Mouse (Mus musculus): Measurements from ENCODE around the gene Ms4a14. TPM values are rescaled to one million over a fixed set of nuclear protein-coding genes. Genes with fewer than 3 reads are reported as not detected.
"Not testable (repeated sequence)": the region's sequence is repeated elsewhere in the genome, so short reads cannot be mapped to it uniquely, and the experiment has no call there.

Ms4a14 gene
- polyA plus RNA-seq, 1 experiment from 2014 or later, result 0.05 TPM

GRCm38 (mm10) chr19:11316786-11317185, 2.5 kb upstream of the Ms4a14 start:
- no peaks in the 10 kb centered on the region for H3K36me3 ChIP-seq (replicated peaks; ENCODE audit: control insufficient read depth, insufficient read depth)
- no peaks in the 10 kb centered on the region for H3K4me1 ChIP-seq (replicated peaks; ENCODE audit: control insufficient read depth, insufficient read depth, low read length)
- no peak overlapping the region for H3K9ac ChIP-seq
- no peak for ATAC-seq (ENCODE audit: low FRiP score)
- H3K27me3 ChIP-seq (ENCODE audit: control insufficient read depth, insufficient read depth, low read length), result no peaks in the 10 kb centered on the region
- H3K27ac ChIP-seq, result no peak overlapping the region
- no peak overlapping the region for H3K4me3 ChIP-seq (replicated peaks; ENCODE audit: low read length)
- H3K9me3 ChIP-seq (ENCODE audit: control insufficient read depth, low read length), result no peaks in the 10 kb centered on the region
- WGBS, result 85% methylated on average over 4 of the region's 4 CpGs
- no peak overlapping the region for H3K4me2 ChIP-seq (replicated peaks)
- no peak for DNase-seq (ENCODE audit: low spot score)

GRCm38 (mm10) chr19:11308888-11309287, 5.4 kb downstream of the Ms4a14 start:
- ATAC-seq (ENCODE audit: low FRiP score) (no peak), DNase-seq (ENCODE audit: low spot score) (no peak)
- H3K9ac ChIP-seq, result no peak overlapping the region
- H3K27ac ChIP-seq, result no peak overlapping the region
- no peaks in the 10 kb centered on the region for H3K4me1 ChIP-seq (replicated peaks; ENCODE audit: control insufficient read depth, insufficient read depth, low read length)
- H3K27me3 ChIP-seq (ENCODE audit: control insufficient read depth, insufficient read depth, low read length), result no peaks in the 10 kb centered on the region
- no peak overlapping the region for H3K4me3 ChIP-seq (replicated peaks; ENCODE audit: low read length)
- no peak overlapping the region for H3K4me2 ChIP-seq (replicated peaks)
- no peaks in the 10 kb centered on the region for H3K36me3 ChIP-seq (replicated peaks; ENCODE audit: control insufficient read depth, insufficient read depth)
- no peaks in the 10 kb centered on the region for H3K9me3 ChIP-seq (ENCODE audit: control insufficient read depth, low read length)

- not testable (repeated sequence) for H3K4me2 ChIP-seq (replicated peaks); ATAC-seq (ENCODE audit: low FRiP score)
- 41% methylated on average over 4 of the region's 4 CpGs for WGBS
These were observed 14.7 kb downstream of the Ms4a14 start for GRCm38 (mm10) chr19:11299529-11299928.

GRCm38 (mm10) chr19:11298939-11299338, 15.3 kb downstream of the Ms4a14 start:
- ATAC-seq (ENCODE audit: low FRiP score) (no peak), DNase-seq (ENCODE audit: low spot score) (no peak)
- Histone ChIP-seq H3K9me3 (ENCODE audit: control insufficient read depth, low read length) (no peaks in the 10 kb centered on the region), H3K4me2 (replicated peaks) (no peak overlapping the region), H3K4me3 (replicated peaks; ENCODE audit: low read length) (no peak overlapping the region), H3K27me3 (ENCODE audit: control insufficient read depth, insufficient read depth, low read length) (no peaks in the 10 kb centered on the region), H3K27ac (no peak overlapping the region), H3K9ac (no peak overlapping the region), H3K36me3 (replicated peaks; ENCODE audit: control insufficient read depth, insufficient read depth) (no peaks in the 10 kb centered on the region), H3K4me1 (replicated peaks; ENCODE audit: control insufficient read depth, insufficient read depth, low read length) (no peaks in the 10 kb centered on the region)
- 46% methylated on average over 2 of the region's 2 CpGs for WGBS

More at GRCm38 (mm10) chr19:11299529-11299928, 14.7 kb downstream of the Ms4a14 start:
- not testable (repeated sequence) for H3K4me3 ChIP-seq (replicated peaks; ENCODE audit: low read length); DNase-seq (ENCODE audit: low spot score); H3K9ac ChIP-seq; H3K4me1 ChIP-seq (replicated peaks; ENCODE audit: control insufficient read depth, insufficient read depth, low read length); H3K36me3 ChIP-seq (replicated peaks; ENCODE audit: control insufficient read depth, insufficient read depth); H3K27ac ChIP-seq; H3K27me3 ChIP-seq (ENCODE audit: control insufficient read depth, insufficient read depth, low read length); H3K9me3 ChIP-seq (ENCODE audit: control insufficient read depth, low read length)

GRCm38 (mm10) chr19:11293616-11294015, 20.6 kb downstream of the Ms4a14 start:
- Histone ChIP-seq H3K4me3 (replicated peaks; ENCODE audit: low read length) (peak overlapping the region; percentile 28; the same call in 1 of the 2 replicates), H3K4me2 (replicated peaks) (peak overlapping the region; percentile 48)
- H3K36me3 ChIP-seq (replicated peaks; ENCODE audit: control insufficient read depth, insufficient read depth); H3K9me3 ChIP-seq (ENCODE audit: control insufficient read depth, low read length); DNase-seq (ENCODE audit: low spot score); H3K27me3 ChIP-seq (ENCODE audit: control insufficient read depth, insufficient read depth, low read length); H3K4me1 ChIP-seq (replicated peaks; ENCODE audit: control insufficient read depth, insufficient read depth, low read length); H3K9ac ChIP-seq; H3K27ac ChIP-seq; ATAC-seq (ENCODE audit: low FRiP score): not testable (repeated sequence)
- 10% methylated on average over 3 of the region's 3 CpGs for WGBS

DNA sequence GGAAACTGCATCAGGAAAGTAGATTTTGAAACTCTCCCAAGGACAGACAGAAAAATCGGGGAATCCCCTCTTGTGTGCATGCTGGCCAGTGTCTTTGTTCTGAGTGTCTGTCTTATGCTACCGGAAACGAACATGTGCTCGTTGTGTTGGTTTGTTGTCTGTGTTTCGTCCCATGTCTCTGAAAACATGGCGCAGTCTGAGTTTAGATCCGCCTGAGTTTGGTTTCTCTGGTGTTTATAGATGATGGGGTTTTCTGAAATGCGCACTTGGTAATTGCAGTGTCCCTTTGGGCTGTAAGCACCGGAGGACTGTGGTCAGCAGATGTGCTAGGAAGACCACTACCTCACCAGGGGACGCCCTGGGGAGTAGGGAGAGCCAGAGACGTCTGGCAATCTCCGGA, 21.3 kb downstream of the Ms4a14 start:
- Histone ChIP-seq H3K4me1 (replicated peaks; ENCODE audit: control insufficient read depth, insufficient read depth, low read length) (no peaks in the 10 kb centered on the region), H3K4me2 (replicated peaks) (peak overlapping the region; percentile 48), H3K27ac (no peak overlapping the region), H3K9me3 (ENCODE audit: control insufficient read depth, low read length) (no peaks in the 10 kb centered on the region), H3K4me3 (replicated peaks; ENCODE audit: low read length) (peak overlapping the region; percentile 28), H3K9ac (0 out of 2 replicates have a peak overlapping the region, but pooled peaks have one; percentile 39), H3K27me3 (ENCODE audit: control insufficient read depth, insufficient read depth, low read length) (no peaks in the 10 kb centered on the region), H3K36me3 (replicated peaks; ENCODE audit: control insufficient read depth, insufficient read depth) (no peaks in the 10 kb centered on the region)
- no peak for DNase-seq (ENCODE audit: low spot score)
- ATAC-seq (ENCODE audit: low FRiP score), result no peak
- 15% methylated on average over 12 of the region's 12 CpGs for WGBS

GRCm38 (mm10) chr19:11283773-11284172, 30.5 kb downstream of the Ms4a14 start, which contains the start of gene Ms4a5:
TSS of gene Ms4a5 (minus strand) at chr19:11283873.
- Histone ChIP-seq H3K4me1 (replicated peaks; ENCODE audit: control insufficient read depth, insufficient read depth, low read length) (no peaks in the 10 kb centered on the region), H3K27me3 (ENCODE audit: control insufficient read depth, insufficient read depth, low read length) (no peaks in the 10 kb centered on the region), H3K27ac (no peak within 1 kb of the TSS), H3K9ac (no peak within 1 kb of the TSS), H3K4me2 (replicated peaks) (no peak within 1 kb of the TSS), H3K36me3 (replicated peaks; ENCODE audit: control insufficient read depth, insufficient read depth) (no peaks in the 10 kb centered on the region), H3K4me3 (replicated peaks; ENCODE audit: low read length) (no peak within 1 kb of the TSS), H3K9me3 (ENCODE audit: control insufficient read depth, low read length) (no peaks in the 10 kb centered on the region)
- DNase-seq (ENCODE audit: low spot score) (no peak), ATAC-seq (ENCODE audit: low FRiP score) (no peak)
- 90% methylated on average over 2 of the region's 2 CpGs for WGBS

DNA sequence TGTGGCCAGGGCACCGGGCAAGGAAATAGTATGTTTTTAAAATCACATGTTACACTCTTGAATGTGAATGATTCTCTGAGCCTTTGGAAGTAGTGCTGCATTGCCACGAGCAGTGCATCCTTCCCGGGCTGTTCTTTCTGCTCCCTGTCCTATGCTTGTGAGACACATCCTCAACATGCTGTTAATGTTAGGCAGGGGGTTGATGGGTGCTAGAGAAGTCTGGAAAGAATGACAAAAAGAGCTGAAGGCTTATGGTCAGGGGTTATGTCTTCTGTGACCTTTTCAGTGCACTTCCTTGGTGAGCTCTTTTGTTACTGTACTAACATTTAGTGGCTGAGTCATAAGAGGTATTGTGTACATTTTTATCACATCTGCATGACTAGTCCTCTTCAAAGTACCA, 34.0 kb downstream of the Ms4a14 start:
- no peak overlapping the region for H3K27ac ChIP-seq
- H3K27me3 ChIP-seq (ENCODE audit: control insufficient read depth, insufficient read depth, low read length), result no peaks in the 10 kb centered on the region
- H3K4me2 ChIP-seq (replicated peaks), result no peak overlapping the region
- DNase-seq (ENCODE audit: low spot score) (no peak), ATAC-seq (ENCODE audit: low FRiP score) (no peak)
- no peaks in the 10 kb centered on the region for H3K9me3 ChIP-seq (ENCODE audit: control insufficient read depth, low read length)
- 82% methylated on average over 3 of the region's 3 CpGs for WGBS
- no peaks in the 10 kb centered on the region for H3K36me3 ChIP-seq (replicated peaks; ENCODE audit: control insufficient read depth, insufficient read depth)
- H3K4me3 ChIP-seq (replicated peaks; ENCODE audit: low read length), result no peak overlapping the region
- no peak overlapping the region for H3K9ac ChIP-seq
- no peaks in the 10 kb centered on the region for H3K4me1 ChIP-seq (replicated peaks; ENCODE audit: control insufficient read depth, insufficient read depth, low read length)

GRCm38 (mm10) chr19:11276431-11276830, 37.8 kb downstream of the Ms4a14 start:
- H3K9ac ChIP-seq, result no peak overlapping the region
- H3K4me1 ChIP-seq (replicated peaks; ENCODE audit: control insufficient read depth, insufficient read depth, low read length), result no peaks in the 10 kb centered on the region
- no peak overlapping the region for H3K27ac ChIP-seq
- no peaks in the 10 kb centered on the region for H3K36me3 ChIP-seq (replicated peaks; ENCODE audit: control insufficient read depth, insufficient read depth)
- H3K4me3 ChIP-seq (replicated peaks; ENCODE audit: low read length), result no peak overlapping the region
- no peaks in the 10 kb centered on the region for H3K9me3 ChIP-seq (ENCODE audit: control insufficient read depth, low read length)
- H3K4me2 ChIP-seq (replicated peaks), result no peak overlapping the region
- DNase-seq (ENCODE audit: low spot score), result no peak
- no peak for ATAC-seq (ENCODE audit: low FRiP score)
- no peaks in the 10 kb centered on the region for H3K27me3 ChIP-seq (ENCODE audit: control insufficient read depth, insufficient read depth, low read length)
- WGBS, result 62% methylated on average over 5 of the region's 5 CpGs

- Histone ChIP-seq H3K4me1 (replicated peaks; ENCODE audit: control insufficient read depth, insufficient read depth, low read length) (no peaks in the 10 kb centered on the region), H3K9me3 (ENCODE audit: control insufficient read depth, low read length) (no peaks in the 10 kb centered on the region), H3K36me3 (replicated peaks; ENCODE audit: control insufficient read depth, insufficient read depth) (no peaks in the 10 kb centered on the region), H3K9ac (no peak overlapping the region), H3K4me3 (replicated peaks; ENCODE audit: low read length) (no peak overlapping the region), H3K27ac (no peak overlapping the region), H3K27me3 (ENCODE audit: control insufficient read depth, insufficient read depth, low read length) (no peaks in the 10 kb centered on the region), H3K4me2 (replicated peaks) (no peak overlapping the region)
- DNase-seq (ENCODE audit: low spot score) (no peak), ATAC-seq (ENCODE audit: low FRiP score) (no peak)
- WGBS, result 79% methylated on average over 4 of the region's 4 CpGs
These were observed 47.3 kb downstream of the Ms4a14 start for GRCm38 (mm10) chr19:11266956-11267355.
